In the genomic region with DNA sequence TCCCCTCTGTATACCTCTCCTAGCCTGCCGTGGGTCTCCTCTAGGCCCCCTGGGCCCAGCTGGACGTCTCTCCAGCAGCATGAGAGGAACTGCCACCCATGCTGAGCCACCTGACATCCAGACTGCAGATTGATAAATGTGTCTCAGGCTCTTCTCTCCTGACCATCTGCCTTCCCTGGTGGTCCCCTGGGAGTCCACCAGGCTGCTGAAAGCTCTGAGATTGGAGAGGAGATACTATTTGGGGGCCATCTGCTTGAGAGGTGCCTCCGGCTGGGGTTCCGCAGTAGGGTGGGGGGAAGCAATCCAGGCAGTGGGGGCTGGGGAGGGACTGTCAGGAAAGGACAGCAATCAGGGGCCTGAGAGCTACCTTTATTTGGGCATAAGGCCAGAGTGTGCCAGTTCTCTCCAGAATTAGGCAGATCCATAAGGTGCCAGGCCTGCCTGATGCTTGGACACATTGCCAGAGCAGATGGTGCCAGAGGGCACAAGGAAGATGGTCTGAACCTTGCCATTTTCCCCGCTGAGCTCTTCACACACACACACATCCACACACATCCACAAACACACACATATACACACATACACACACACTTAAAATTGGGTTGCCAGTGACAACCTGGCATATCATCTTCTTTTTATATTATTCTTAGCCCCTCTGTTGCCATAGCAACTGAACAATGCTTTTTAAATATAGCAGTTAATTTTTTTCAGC, we compare ENCODE assay signal across 10 mouse cellular contexts.
DNase-seq lines count a peak whose midpoint lies in the region; ATAC-seq and TF ChIP-seq lines count a peak whose summit lies in the region.
"Had no signal": no experiment of that assay in that cellular context is flagged by ENCODE, and none has a peak within 500 bp of the region (broad histone marks: within the 10 kb centered on the region; RNA-seq: fewer than 3 reads in every experiment).

No protein-coding gene starts in this region.

- no peak overlapping the region for H3K4me3 ChIP-seq in stomach, embryonic 16.5 days (replicated peaks; ENCODE audit: low read length)
- H3K4me3 ChIP-seq in stomach, postnatal 0 days (ENCODE audit: low read depth, low read length), result no peak overlapping the region
- H3K4me3 ChIP-seq in embryonic facial prominence, embryonic 11.5 days (ENCODE audit: low read depth, low read length), result no peak overlapping the region
- H3K4me3 ChIP-seq: embryonic facial prominence, embryonic 13.5 days had no signal

- no peaks in the 10 kb centered on the region for H3K36me3 ChIP-seq in stomach, embryonic 16.5 days (ENCODE audit: control insufficient read depth, insufficient read depth, low read length)
- H3K36me3 ChIP-seq in stomach, postnatal 0 days (ENCODE audit: control insufficient read depth, insufficient read depth, low read length), result no peaks in the 10 kb centered on the region
- H3K36me3 ChIP-seq in embryonic facial prominence, embryonic 11.5 days (replicated peaks; ENCODE audit: control insufficient read depth, insufficient read depth, low read depth, low read length), result no peaks in the 10 kb centered on the region
- H3K36me3 ChIP-seq: embryonic facial prominence, embryonic 13.5 days had no signal

- no peak overlapping the region for H3K9ac ChIP-seq in stomach, embryonic 16.5 days (ENCODE audit: low read length)
- no peak overlapping the region for H3K9ac ChIP-seq in stomach, postnatal 0 days (ENCODE audit: low read length)
- H3K9ac ChIP-seq in embryonic facial prominence, embryonic 11.5 days (replicated peaks; ENCODE audit: low read length), result no peak overlapping the region
- H3K9ac ChIP-seq: embryonic facial prominence, embryonic 13.5 days had no signal

- H3K27me3 ChIP-seq in stomach, embryonic 16.5 days (ENCODE audit: control insufficient read depth, insufficient read depth, low read length), result no peaks in the 10 kb centered on the region
- no peaks in the 10 kb centered on the region for H3K27me3 ChIP-seq in stomach, postnatal 0 days (ENCODE audit: control insufficient read depth, insufficient read depth, low read length)
- no peaks in the 10 kb centered on the region for H3K27me3 ChIP-seq in embryonic facial prominence, embryonic 11.5 days (ENCODE audit: control insufficient read depth, insufficient read depth, low read length)
- H3K27me3 ChIP-seq: embryonic facial prominence, embryonic 13.5 days had no signal

- no peaks in the 10 kb centered on the region for H3K9me3 ChIP-seq in stomach, embryonic 16.5 days (replicated peaks; ENCODE audit: control insufficient read depth, low read length)
- no peaks in the 10 kb centered on the region for H3K9me3 ChIP-seq in stomach, postnatal 0 days (ENCODE audit: control insufficient read depth, low read length)
- no peaks in the 10 kb centered on the region for H3K9me3 ChIP-seq in embryonic facial prominence, embryonic 11.5 days (replicated peaks; ENCODE audit: control insufficient read depth, low read length)
- H3K9me3 ChIP-seq: embryonic facial prominence, embryonic 13.5 days had no signal

- no peak for TF ChIP-seq EP300 in stomach, postnatal 0 days (optimal IDR thresholded peaks at IDR 0.05)

- H3K4me2 ChIP-seq in stomach, embryonic 16.5 days (ENCODE audit: low read depth, low read length), result no peak overlapping the region
- no peak overlapping the region for H3K4me2 ChIP-seq in stomach, postnatal 0 days (replicated peaks; ENCODE audit: low read depth)
- H3K4me2 ChIP-seq in embryonic facial prominence, embryonic 11.5 days (ENCODE audit: low read depth, low read length), result no peak overlapping the region
- H3K4me2 ChIP-seq: embryonic facial prominence, embryonic 13.5 days had no signal

- no peaks in the 10 kb centered on the region for H3K4me1 ChIP-seq in stomach, embryonic 16.5 days (ENCODE audit: control insufficient read depth, insufficient read depth, low read length)
- no peaks in the 10 kb centered on the region for H3K4me1 ChIP-seq in stomach, postnatal 0 days (replicated peaks; ENCODE audit: control insufficient read depth, insufficient read depth)
- no peaks in the 10 kb centered on the region for H3K4me1 ChIP-seq in embryonic facial prominence, embryonic 11.5 days (ENCODE audit: control insufficient read depth, insufficient read depth, low read length)
- H3K4me1 ChIP-seq: embryonic facial prominence, embryonic 13.5 days had no signal

- H3K27ac ChIP-seq in stomach, embryonic 16.5 days (ENCODE audit: low read length), result no peak overlapping the region
- no peak overlapping the region for H3K27ac ChIP-seq in stomach, postnatal 0 days (replicated peaks)
- H3K27ac ChIP-seq in embryonic facial prominence, embryonic 11.5 days (replicated peaks; ENCODE audit: low read depth, low read length), result 0 out of 2 replicates have a peak overlapping the region, but pooled peaks have one; percentile 13
- H3K27ac ChIP-seq: embryonic facial prominence, embryonic 13.5 days had no signal

- ATAC-seq in stomach, embryonic 16.5 days (ENCODE audit: insufficient read depth, low FRiP score), result peak; percentile 31; the same call in 1 of the 2 replicates
- no peak for ATAC-seq in stomach, postnatal 0 days (ENCODE audit: low FRiP score, low TSS enrichment)
- ATAC-seq in embryonic facial prominence, embryonic 11.5 days (replicated peaks; ENCODE audit: insufficient number of reproducible peaks, low FRiP score, low TSS enrichment, low read depth), result no peak
- ATAC-seq: inflammation-experienced regulatory T-cells, adult 6 months had no signal

- no peak for DNase-seq in stomach, postnatal 0 days (ENCODE audit: low spot score)
- DNase-seq in embryonic facial prominence, embryonic 11.5 days (ENCODE audit: low spot score), result no peak
- DNase-seq in layer of hippocampus, postnatal 14 days (ENCODE audit: low spot score in 2 of 2), result peak; percentile 68 to 72
- DNase-seq in gastrocnemius, adult 18-20 months (ENCODE audit: low spot score), result no peak
- DNase-seq in frontal cortex, postnatal 10 days (ENCODE audit: low spot score in 2 of 2), result no peak
- no peak for DNase-seq in heart, postnatal 4 days
- DNase-seq: adrenal gland, postnatal 36 days had no signal

- no peak for TF ChIP-seq CTCF in stomach, postnatal 0 days (IDR thresholded peaks at IDR 0.05; ENCODE audit: low read depth)

- WGBS in stomach, embryonic 16.5 days, result 44% methylated on average over 5 of the region's 5 CpGs
- WGBS in stomach, postnatal 0 days, result 68% methylated on average over 5 of the region's 5 CpGs
- WGBS in embryonic facial prominence, embryonic 11.5 days, result 76% methylated on average over 5 of the region's 5 CpGs

Comparison
In these comparisons a context has a peak if more than half of its experiments do, and no peak if none do; other contexts are left out.
1. DNase-seq: peak in layer of hippocampus, postnatal 14 days (2 of 2); none in stomach, postnatal 0 days (single experiment), embryonic facial prominence, embryonic 11.5 days (single experiment), gastrocnemius, adult 18-20 months (single experiment), frontal cortex, postnatal 10 days (0 of 2) and heart, postnatal 4 days (single experiment).